In genomic region chr3:130977921-130978700, GRCm38 (mm10) we compare ENCODE assay signal across 17 mouse cellular contexts.
DNase-seq lines count a peak whose midpoint lies in the region; ATAC-seq lines count a peak whose summit lies in the region.
"Had no signal": no experiment of that assay in that cellular context is flagged by ENCODE, and none has a peak within 500 bp of the region (broad histone marks: within the 10 kb centered on the region; RNA-seq: fewer than 3 reads in every experiment).

No protein-coding gene starts in this region.

- H3K27ac ChIP-seq in heart, embryonic 15.5 days: no peak overlapping the region
- no peak overlapping the region for H3K27ac ChIP-seq in limb, embryonic 12.5 days
- no peak overlapping the region for H3K27ac ChIP-seq in forebrain, embryonic 12.5 days
- H3K27ac ChIP-seq: left cerebral cortex, adult 2 months; liver, embryonic 15.5 days had no signal

- 44% methylated on average over 13 of the region's 13 CpGs for WGBS in heart, embryonic 15.5 days
- WGBS in limb, embryonic 12.5 days: 47% methylated on average over 13 of the region's 13 CpGs
- 54% methylated on average over 13 of the region's 13 CpGs for WGBS in forebrain, embryonic 12.5 days

- ATAC-seq in heart, embryonic 15.5 days (replicated peaks; ENCODE audit: insufficient number of reproducible peaks, insufficient read depth, low FRiP score, low read depth): no peak
- ATAC-seq in limb, embryonic 12.5 days (ENCODE audit: insufficient number of reproducible peaks, insufficient read depth, low FRiP score, low TSS enrichment, low read depth): no peak
- ATAC-seq in forebrain, embryonic 12.5 days (ENCODE audit: low FRiP score): no peak
- ATAC-seq: forebrain, embryonic 14.5 days; hindbrain, embryonic 16.5 days; midbrain, embryonic 16.5 days had no signal

- H3K9ac ChIP-seq in heart, embryonic 15.5 days: no peak overlapping the region
- H3K9ac ChIP-seq in limb, embryonic 12.5 days (replicated peaks): no peak overlapping the region
- H3K9ac ChIP-seq in forebrain, embryonic 12.5 days: no peak overlapping the region
- H3K9ac ChIP-seq: liver, embryonic 15.5 days had no signal

- H3K27me3 ChIP-seq in heart, embryonic 15.5 days: no peaks in the 10 kb centered on the region
- H3K27me3 ChIP-seq in limb, embryonic 12.5 days: no peaks in the 10 kb centered on the region; the same call in 1 of the 2 replicates
- no peaks in the 10 kb centered on the region for H3K27me3 ChIP-seq in forebrain, embryonic 12.5 days
- H3K27me3 ChIP-seq: liver, embryonic 15.5 days had no signal

- H3K4me3 ChIP-seq in heart, embryonic 15.5 days: no peak overlapping the region
- H3K4me3 ChIP-seq in limb, embryonic 12.5 days (replicated peaks): no peak overlapping the region
- H3K4me3 ChIP-seq in forebrain, embryonic 12.5 days (replicated peaks): no peak overlapping the region
- H3K4me3 ChIP-seq: left cerebral cortex, adult 2 months; liver, embryonic 15.5 days had no signal

- H3K9me3 ChIP-seq in heart, embryonic 15.5 days (replicated peaks): no peaks in the 10 kb centered on the region
- no peaks in the 10 kb centered on the region for H3K9me3 ChIP-seq in limb, embryonic 12.5 days
- no peaks in the 10 kb centered on the region for H3K9me3 ChIP-seq in forebrain, embryonic 12.5 days
- H3K9me3 ChIP-seq: liver, embryonic 15.5 days had no signal

- peak overlapping the region; percentile 35 for H3K4me2 ChIP-seq in heart, embryonic 15.5 days
- H3K4me2 ChIP-seq in limb, embryonic 12.5 days: peak overlapping the region; percentile 3; the same call in 1 of the 2 replicates
- H3K4me2 ChIP-seq in forebrain, embryonic 12.5 days: no peak overlapping the region
- H3K4me2 ChIP-seq: liver, embryonic 15.5 days had no signal

- no peak for DNase-seq in heart, adult 8-10 months (ENCODE audit: low spot score)
- peak; percentile 20 for DNase-seq in T-cell, adult 2 months (ENCODE audit: low spot score)
- peak; percentile 52 to 69 for DNase-seq in thymus, postnatal 36 days
- DNase-seq in adrenal gland, postnatal 25 days: no peak
- DNase-seq: adrenal gland, adult 2 months; cerebellum, adult 11 months; cerebellum, postnatal 25 days; kidney, adult 2 months; kidney, postnatal 14 days had no signal

- no peaks in the 10 kb centered on the region for H3K36me3 ChIP-seq in heart, embryonic 15.5 days
- H3K36me3 ChIP-seq in limb, embryonic 12.5 days: no peaks in the 10 kb centered on the region
- no peaks in the 10 kb centered on the region for H3K36me3 ChIP-seq in forebrain, embryonic 12.5 days (replicated peaks)
- H3K36me3 ChIP-seq: liver, embryonic 15.5 days had no signal

- peaks cover 16% of the 10 kb centered on the region for H3K4me1 ChIP-seq in heart, embryonic 15.5 days (replicated peaks)
- peaks cover 20% of the 10 kb centered on the region; the same call in 1 of the 2 replicates for H3K4me1 ChIP-seq in limb, embryonic 12.5 days (replicated peaks)
- no peaks in the 10 kb centered on the region for H3K4me1 ChIP-seq in forebrain, embryonic 12.5 days
- H3K4me1 ChIP-seq: liver, embryonic 15.5 days had no signal

Comparison
In these comparisons a context has a peak if more than half of its experiments do, and no peak if none do; other contexts are left out.
1. DNase-seq: peak in T-cell, adult 2 months (single experiment) and thymus, postnatal 36 days (2 of 2); none in heart, adult 8-10 months (single experiment) and adrenal gland, postnatal 25 days (single experiment).